Mouse (Mus musculus) CD4-positive, CD25-positive, alpha-beta regulatory T cell, adult 2 months (primary cell): ENCODE results near the gene Il1rap.

Experiments used
- DNase-seq: peaks from one replicate; pipeline ENCODE4 v3.0.0-alpha.2; 2012; ENCODE audit warnings: low read depth, low spot score

The Il1rap gene

DNA sequence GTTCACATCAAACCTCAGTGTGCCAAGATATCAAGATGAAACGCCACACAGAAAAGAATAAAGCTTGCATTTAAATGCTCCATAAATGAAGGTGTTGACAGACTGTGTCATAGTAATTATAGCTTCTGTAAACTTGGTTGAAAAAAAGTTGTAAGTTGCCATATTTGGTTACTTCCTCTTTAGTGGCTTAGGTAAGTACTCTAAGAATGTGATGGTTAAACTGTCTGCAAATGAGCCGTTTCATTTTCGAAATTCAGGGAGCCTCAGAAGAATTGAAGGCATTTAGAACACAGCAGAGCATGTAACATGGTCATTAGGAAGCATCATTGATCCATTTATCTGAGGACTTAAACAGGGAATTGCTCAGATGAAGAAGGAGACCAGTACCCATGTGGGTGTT is 146.6 kb downstream of the Il1rap start:
- DNase-seq = no peak

DNA sequence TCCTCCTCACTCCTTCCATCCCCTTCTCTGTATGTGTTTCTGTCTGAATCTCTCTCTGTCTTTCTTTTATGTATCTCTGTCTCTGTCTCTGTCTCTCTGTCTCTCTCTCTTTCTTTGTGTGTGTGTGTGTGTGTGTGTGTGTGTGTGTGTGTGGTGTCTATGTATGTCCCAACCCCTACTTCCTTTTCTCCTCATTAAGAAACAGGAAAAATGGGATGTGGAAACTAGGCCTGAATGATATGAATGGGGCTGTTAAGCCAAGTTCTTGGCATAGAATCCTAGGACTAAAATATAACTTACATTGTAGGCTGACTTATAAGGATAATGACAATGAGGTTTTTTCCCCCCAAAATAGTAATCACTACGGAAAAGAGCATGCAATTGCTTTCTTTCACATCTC is 149.4 kb downstream of the Il1rap start:
- DNase-seq = no peak

DNA sequence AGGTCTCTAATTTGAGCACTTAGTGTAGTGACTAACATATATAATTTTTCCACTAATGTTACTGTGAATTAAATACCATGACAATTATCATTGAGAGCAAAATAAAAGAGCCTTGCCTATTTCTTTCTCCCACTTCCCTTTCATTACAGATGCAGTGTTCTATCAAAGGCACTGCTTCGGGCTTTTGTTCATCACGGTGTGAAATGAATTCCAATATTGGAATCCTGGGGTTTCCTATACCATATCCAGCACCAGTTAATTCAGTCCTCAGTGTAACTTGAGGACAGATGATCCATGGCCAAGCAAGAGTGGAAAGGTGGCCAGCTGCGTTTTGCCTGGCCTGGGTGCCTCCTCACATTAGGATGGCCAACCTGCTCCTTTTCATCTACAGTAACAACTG is 151.1 kb downstream of the Il1rap start:
- no peak for DNase-seq

DNA sequence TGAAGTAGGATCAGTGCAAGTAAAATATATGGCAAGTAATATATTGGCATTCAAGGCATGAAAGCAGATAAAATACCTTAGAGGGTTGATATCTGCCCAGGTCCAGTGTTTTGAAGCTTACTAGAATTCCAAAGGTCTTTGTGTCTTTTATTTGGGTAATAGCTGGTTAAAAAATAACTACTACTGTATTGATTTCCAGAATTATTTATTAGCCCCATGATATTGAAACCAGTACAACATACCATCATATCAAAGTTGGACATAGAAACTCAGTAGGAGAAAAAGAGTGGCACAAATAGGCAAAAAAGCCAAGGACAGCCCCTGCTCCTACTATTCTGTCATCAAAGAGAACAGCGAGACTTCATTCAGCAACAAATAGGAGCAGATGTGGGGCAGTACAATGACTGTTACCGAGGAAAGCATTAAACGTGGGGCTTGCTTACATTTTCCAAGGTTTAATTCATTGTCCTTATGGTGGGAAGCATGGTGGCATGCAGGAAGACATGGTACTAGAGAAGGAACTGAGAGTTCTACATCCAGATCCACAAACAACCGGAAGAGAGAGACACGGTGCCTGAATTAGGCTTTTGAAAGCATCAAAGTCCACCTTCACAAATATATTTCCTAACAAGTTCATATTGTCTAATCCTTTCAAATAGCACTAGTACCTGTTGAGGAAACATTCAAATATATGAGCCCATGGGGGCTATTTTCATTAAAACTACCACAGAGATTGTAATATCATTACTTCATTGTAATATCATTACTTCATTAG is 174.1 kb downstream of the Il1rap start:
- no peak for DNase-seq

DNA sequence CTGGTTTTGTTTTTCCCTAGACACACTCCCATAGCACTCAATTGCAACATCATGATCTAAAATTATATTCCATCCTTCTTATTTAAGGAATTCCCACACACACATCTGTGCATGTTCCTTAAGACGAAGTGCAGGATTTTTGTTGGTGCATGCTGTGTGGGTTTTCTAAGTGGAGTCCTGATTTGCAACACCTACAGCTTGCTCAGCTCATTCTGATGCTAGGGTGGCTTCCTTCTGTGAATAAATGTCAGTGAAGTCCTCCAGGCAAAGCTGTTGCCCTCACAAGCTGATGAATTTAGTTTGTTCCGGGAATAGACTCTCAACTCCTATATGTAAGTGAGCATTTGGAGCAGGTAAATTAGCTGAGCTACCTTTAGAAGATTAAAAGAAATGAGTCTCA is 194.5 kb downstream of the Il1rap start:
- no peak for DNase-seq

DNA sequence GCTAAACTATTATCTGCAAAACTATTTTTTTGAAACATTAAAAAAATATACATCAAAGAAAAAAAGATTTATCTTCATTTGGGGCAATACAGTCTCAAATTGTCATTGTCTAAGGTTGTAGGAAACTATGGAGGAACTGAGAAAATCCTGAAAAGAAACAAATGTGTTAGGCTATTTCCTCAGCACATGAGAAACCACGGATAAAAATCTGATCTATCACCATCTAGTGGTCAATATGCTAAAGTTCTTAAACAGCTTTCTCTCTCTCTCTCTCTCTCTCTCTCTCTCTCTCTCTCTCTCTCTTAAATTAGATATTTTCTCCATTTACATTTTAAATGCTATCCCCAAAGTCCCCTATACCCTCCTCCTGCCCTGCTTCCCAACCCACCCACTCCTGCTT is 195.6 kb downstream of the Il1rap start:
- no peak for DNase-seq
